10 mouse cellular contexts compared by ENCODE assay signal in the genomic region with DNA sequence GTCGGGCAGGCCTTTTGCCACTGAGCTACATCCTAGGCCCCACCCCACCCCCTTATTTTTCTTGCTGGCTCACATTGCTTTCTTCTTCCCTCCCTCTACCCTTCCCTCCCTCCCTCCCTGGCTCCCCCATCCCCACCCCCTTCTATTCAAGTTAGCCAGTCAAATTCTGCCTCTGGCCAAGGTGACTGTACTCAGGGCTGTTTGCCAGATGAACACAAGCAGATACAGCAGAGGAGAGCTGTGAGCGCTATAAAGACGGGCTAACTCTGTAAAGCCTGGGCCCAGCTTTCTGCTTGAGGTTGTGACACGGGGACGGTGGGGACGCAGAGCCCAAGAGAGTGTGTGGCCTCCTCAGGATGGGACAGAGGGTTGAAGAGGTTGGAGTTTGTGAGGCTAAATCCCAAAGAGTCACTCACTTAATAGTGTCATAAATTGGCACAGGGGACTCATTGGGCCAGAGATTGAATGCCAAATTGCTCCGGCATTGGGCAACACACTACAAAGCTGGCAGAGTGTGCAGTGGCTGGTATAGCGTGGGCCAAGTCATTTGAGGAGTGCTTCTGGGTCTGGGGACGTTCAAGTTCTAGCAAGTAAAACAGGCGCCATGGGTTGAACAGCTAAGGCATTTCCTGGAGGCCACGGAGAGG.
DNase-seq lines count a peak whose midpoint lies in the region; ATAC-seq lines count a peak whose summit lies in the region.
"Had no signal": no experiment of that assay in that cellular context is flagged by ENCODE, and none has a peak within 500 bp of the region (broad histone marks: within the 10 kb centered on the region; RNA-seq: fewer than 3 reads in every experiment).

No protein-coding gene starts in this region.

- 59% methylated on average over 11 of the region's 11 CpGs for WGBS in neural tube, embryonic 11.5 days
- 55% methylated on average over 11 of the region's 11 CpGs for WGBS in hindbrain, embryonic 16.5 days

- H3K4me3 ChIP-seq in neural tube, embryonic 11.5 days (ENCODE audit: low read depth, low read length): no peak overlapping the region
- H3K4me3 ChIP-seq in hindbrain, embryonic 16.5 days (ENCODE audit: low read length): no peak overlapping the region
- H3K4me3 ChIP-seq: heart, adult 2 months; megakaryocyte, embryonic 14.5 days had no signal

- H3K9me3 ChIP-seq in neural tube, embryonic 11.5 days (ENCODE audit: control insufficient read depth, low read length): no peaks in the 10 kb centered on the region
- H3K9me3 ChIP-seq in hindbrain, embryonic 16.5 days (ENCODE audit: control insufficient read depth, low read length): no peaks in the 10 kb centered on the region

- H3K27ac ChIP-seq in neural tube, embryonic 11.5 days (ENCODE audit: low read depth, low read length): 0 out of 2 replicates have a peak overlapping the region, but pooled peaks have one; percentile 14
- H3K27ac ChIP-seq in hindbrain, embryonic 16.5 days (ENCODE audit: low read depth, low read length): no peak overlapping the region
- H3K27ac ChIP-seq: heart, adult 2 months had no signal

- no peak overlapping the region for H3K9ac ChIP-seq in neural tube, embryonic 11.5 days (ENCODE audit: low read length)
- H3K9ac ChIP-seq in hindbrain, embryonic 16.5 days (ENCODE audit: low read depth, low read length): no peak overlapping the region

- no peaks in the 10 kb centered on the region for H3K27me3 ChIP-seq in neural tube, embryonic 11.5 days (ENCODE audit: control insufficient read depth, insufficient read depth, low read length)
- H3K27me3 ChIP-seq in hindbrain, embryonic 16.5 days (replicated peaks; ENCODE audit: control insufficient read depth, insufficient read depth, low read length): no peaks in the 10 kb centered on the region

- H3K36me3 ChIP-seq in neural tube, embryonic 11.5 days (ENCODE audit: control insufficient read depth, insufficient read depth, low read length): no peaks in the 10 kb centered on the region
- H3K36me3 ChIP-seq in hindbrain, embryonic 16.5 days (ENCODE audit: control insufficient read depth, insufficient read depth, low read length): no peaks in the 10 kb centered on the region

- H3K4me1 ChIP-seq in neural tube, embryonic 11.5 days (ENCODE audit: control insufficient read depth, insufficient read depth, low read length): peaks cover 6% of the 10 kb centered on the region
- peaks cover 13% of the 10 kb centered on the region for H3K4me1 ChIP-seq in hindbrain, embryonic 16.5 days (ENCODE audit: control insufficient read depth, insufficient read depth, low read depth, low read length)

- H3K4me2 ChIP-seq in neural tube, embryonic 11.5 days (ENCODE audit: low read depth): no peak overlapping the region
- H3K4me2 ChIP-seq in hindbrain, embryonic 16.5 days (ENCODE audit: low read length): no peak overlapping the region

- no peak for ATAC-seq in neural tube, embryonic 11.5 days (ENCODE audit: insufficient read depth, low FRiP score, low TSS enrichment)
- peak; percentile 82 for ATAC-seq in hindbrain, embryonic 16.5 days

- no peak for DNase-seq in neural tube, embryonic 11.5 days (ENCODE audit: low spot score)
- DNase-seq in neural tube, embryonic 10.5 days (ENCODE audit: extremely low spot score, low spot score): no peak
- peak; percentile 87 for DNase-seq in fat pad, adult 2 months (ENCODE audit: extremely low read depth, low read depth, low spot score)
- DNase-seq in ovary, postnatal 14 days (ENCODE audit: low spot score): peak; percentile 45
- no peak for DNase-seq in urinary bladder, adult 2 months (ENCODE audit: low spot score)
- DNase-seq in layer of hippocampus, adult 9-11 months: no peak
- DNase-seq in spleen, postnatal 36 days (ENCODE audit: low spot score in 2 of 2): no peak

Comparison
In these comparisons a context has a peak if more than half of its experiments do, and no peak if none do; other contexts are left out.
1. DNase-seq: peak in fat pad, adult 2 months (single experiment) and ovary, postnatal 14 days (single experiment); none in neural tube, embryonic 11.5 days (single experiment), neural tube, embryonic 10.5 days (single experiment), urinary bladder, adult 2 months (single experiment), layer of hippocampus, adult 9-11 months (single experiment) and spleen, postnatal 36 days (0 of 2).